Mouse (Mus musculus) G1E (cell line): ENCODE results near the gene Tpsb2. TPM values are rescaled to one million over a fixed set of nuclear protein-coding genes. Genes with fewer than 3 reads are reported as not detected.

ENCODE experiments used
- ATAC-seq: 2 replicates; pipeline ENCODE4 v1.8.0; 2016; ENCODE audit warnings: mild to moderate bottlenecking; ENCODE audit not compliant: insufficient number of reproducible peaks, poor library complexity, low FRiP score, severe bottlenecking; ENCODE audit errors: extremely low read depth
- DNase-seq: peaks from one replicate; pipeline ENCODE4 v3.0.0; 2012; ENCODE audit warnings: low spot score
- H3K27me3 ChIP-seq: 2 replicates; pipeline ENCODE4 v1.6.1; 2012; ENCODE audit warnings: mild to moderate bottlenecking, low read length, inconsistent platforms; ENCODE audit not compliant: insufficient read depth
- H3K36me3 ChIP-seq: replicated peaks from 2 replicates; pipeline ENCODE3; 2012; ENCODE audit warnings: mild to moderate bottlenecking, inconsistent platforms
- H3K4me1 ChIP-seq: 2 replicates; pipeline ENCODE4 v1.6.1; 2012; ENCODE audit warnings: low read depth, low read length, inconsistent platforms, mixed read lengths; ENCODE audit not compliant: insufficient read depth
- H3K4me3 ChIP-seq: 2 replicates; pipeline ENCODE4 v1.5.1; 2012; ENCODE audit warnings: low read depth, mild to moderate bottlenecking, inconsistent platforms, low read length, moderate library complexity, mixed read lengths
- H3K9me3 ChIP-seq: replicated peaks from 2 replicates; pipeline ENCODE4 v1.6.1; 2012; ENCODE audit warnings: inconsistent platforms
- CTCF ChIP-seq: IDR thresholded peaks from 2 replicates; pipeline ENCODE4 v1.5.1; 2012; ENCODE audit warnings: low read depth, low read length, inconsistent platforms, mixed read lengths
- GATA1 ChIP-seq: IDR thresholded peaks from 2 replicates; pipeline ENCODE4 v1.6.1; 2012; ENCODE audit warnings: borderline replicate concordance, low read length, inconsistent platforms, mixed read lengths
- GATA2 ChIP-seq: IDR thresholded peaks from 2 replicates; pipeline ENCODE4 v1.6.1; 2012; ENCODE audit warnings: low read depth, low read length, inconsistent platforms, borderline replicate concordance
- POLR2AphosphoS5 ChIP-seq: IDR thresholded peaks from 2 replicates; pipeline ENCODE4 v1.6.1; 2012; ENCODE audit warnings: low read depth, low read length, inconsistent platforms; ENCODE audit not compliant: insufficient replicate concordance
- TAL1 ChIP-seq: conservative IDR thresholded peaks from 2 replicates; pipeline ENCODE4 v1.6.1; 2012; ENCODE audit warnings: low read depth, low read length, inconsistent platforms, mixed read lengths
- polyA plus RNA-seq: library from polyadenylated mRNA; stranded (reverse); fragments of >175 nt; gene quantifications from 2 replicates; pipeline ENCODE4 v1.2.3, GENCODE M21; 2012
- total RNA-seq, 2 experiments: library from RNA; stranded (forward) in 1 of 2; stranded (reverse) in 1 of 2; fragments of 200-1000 nt in 1 of 2; fragments of >200 nt in 1 of 2; fragmentation: Nextera tagmentation in 1 of 2; gene quantifications; 2 replicates each; pipeline ENCODE4 v1.2.3; 2014 to 2017

Tpsb2 gene
- total and polyA plus RNA-seq, 3 experiments = 12.9 TPM; not detected in 2

DNA sequence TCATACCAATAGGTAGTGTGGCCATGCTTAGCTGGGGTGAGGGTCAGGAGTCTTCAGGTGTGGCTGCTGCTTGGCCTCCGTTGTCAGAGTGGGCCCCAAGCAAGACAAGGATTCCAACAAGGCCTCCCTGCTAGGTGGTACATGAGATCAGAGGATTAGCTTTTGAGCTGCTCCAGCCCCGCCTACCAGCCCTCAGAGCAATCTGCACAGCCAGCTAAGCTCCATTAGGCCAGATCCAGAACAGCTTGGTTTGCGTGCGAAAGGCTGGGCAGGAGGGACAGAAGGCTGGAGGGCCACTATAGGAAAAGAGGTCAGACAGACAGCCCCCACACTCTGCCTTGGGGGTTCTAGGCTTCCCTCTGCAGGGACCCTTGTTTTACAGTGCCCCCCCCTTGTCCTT lies 35.4 kb downstream of the Tpsb2 start:
- H3K27me3 ChIP-seq = peaks cover 5% of the 10 kb centered on the region; the same call in 1 of the 2 replicates
- TF ChIP-seq CTCF (no peak), GATA2 (no peak), GATA1 (no peak), TAL1 (no peak), POLR2AphosphoS5 (no peak)

DNA sequence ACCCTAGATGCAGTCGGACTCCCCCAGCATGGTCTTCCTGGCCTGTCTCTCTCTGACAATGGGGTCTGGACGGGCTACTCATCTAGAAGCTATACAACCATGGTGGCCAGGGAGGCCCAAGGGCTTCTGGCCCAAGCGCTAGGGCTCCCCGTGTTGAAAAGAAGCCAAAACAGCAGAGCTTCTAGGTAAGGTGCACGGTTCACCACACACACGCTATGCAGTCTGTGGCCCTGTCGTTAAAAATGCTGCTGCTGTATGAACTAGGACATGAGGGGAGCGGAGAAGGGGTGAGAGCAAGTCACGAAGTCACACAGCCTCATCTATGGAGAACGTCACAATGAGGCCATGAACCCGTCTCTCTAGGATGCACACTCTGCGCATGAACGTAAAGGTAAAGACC lies 36.1 kb downstream of the Tpsb2 start:
- DNase-seq = no peak
- ATAC-seq = no peak

More for the DNA sequence above, 35.4 kb downstream of the Tpsb2 start:
- Histone ChIP-seq H3K4me3 (no peak overlapping the region), H3K4me1 (peaks cover 2% of the 10 kb centered on the region; the same call in 1 of the 2 replicates), H3K9me3 (no peaks in the 10 kb centered on the region), H3K36me3 (no peaks in the 10 kb centered on the region)
- DNase-seq (no peak), ATAC-seq (no peak)

DNA sequence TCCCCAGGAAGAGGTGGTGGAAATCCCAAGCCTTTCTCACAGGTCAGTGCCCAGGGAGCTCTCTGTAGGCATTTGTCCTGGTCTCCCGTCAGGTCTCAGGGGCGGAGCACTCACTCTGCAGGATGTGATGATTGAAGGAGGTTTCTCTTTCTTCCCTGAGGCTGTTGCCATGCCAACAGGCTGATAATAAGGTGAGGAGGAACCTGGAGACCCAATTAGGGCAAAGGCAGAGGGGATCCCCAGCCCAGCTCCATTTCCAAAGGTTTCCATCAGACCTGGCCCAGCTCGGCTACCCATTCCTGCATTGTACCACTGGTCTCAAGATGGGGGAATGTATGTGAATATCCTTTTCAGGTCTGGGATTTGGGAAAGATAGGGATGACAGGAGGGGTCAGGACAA lies 38.1 kb downstream of the Tpsb2 start:
- H3K4me1 ChIP-seq = no peaks in the 10 kb centered on the region
- peaks cover 2% of the 10 kb centered on the region; the same call in 1 of the 2 replicates for H3K27me3 ChIP-seq
- ATAC-seq (no peak), DNase-seq (no peak)
- H3K36me3 ChIP-seq = no peaks in the 10 kb centered on the region
- H3K4me3 ChIP-seq = no peak overlapping the region
- H3K9me3 ChIP-seq = no peaks in the 10 kb centered on the region
- TF ChIP-seq CTCF (no peak), GATA1 (no peak), TAL1 (no peak), GATA2 (no peak), POLR2AphosphoS5 (no peak)

More for the DNA sequence above, 36.1 kb downstream of the Tpsb2 start:
- TF ChIP-seq POLR2AphosphoS5 (no peak), GATA1 (no peak), TAL1 (no peak), GATA2 (no peak)
- H3K4me1 ChIP-seq = peaks cover 2% of the 10 kb centered on the region; the same call in 1 of the 2 replicates
- peaks cover 5% of the 10 kb centered on the region; the same call in 1 of the 2 replicates for H3K27me3 ChIP-seq
- H3K9me3 ChIP-seq = no peaks in the 10 kb centered on the region
- H3K4me3 ChIP-seq = no peak overlapping the region
- no peaks in the 10 kb centered on the region for H3K36me3 ChIP-seq

DNA sequence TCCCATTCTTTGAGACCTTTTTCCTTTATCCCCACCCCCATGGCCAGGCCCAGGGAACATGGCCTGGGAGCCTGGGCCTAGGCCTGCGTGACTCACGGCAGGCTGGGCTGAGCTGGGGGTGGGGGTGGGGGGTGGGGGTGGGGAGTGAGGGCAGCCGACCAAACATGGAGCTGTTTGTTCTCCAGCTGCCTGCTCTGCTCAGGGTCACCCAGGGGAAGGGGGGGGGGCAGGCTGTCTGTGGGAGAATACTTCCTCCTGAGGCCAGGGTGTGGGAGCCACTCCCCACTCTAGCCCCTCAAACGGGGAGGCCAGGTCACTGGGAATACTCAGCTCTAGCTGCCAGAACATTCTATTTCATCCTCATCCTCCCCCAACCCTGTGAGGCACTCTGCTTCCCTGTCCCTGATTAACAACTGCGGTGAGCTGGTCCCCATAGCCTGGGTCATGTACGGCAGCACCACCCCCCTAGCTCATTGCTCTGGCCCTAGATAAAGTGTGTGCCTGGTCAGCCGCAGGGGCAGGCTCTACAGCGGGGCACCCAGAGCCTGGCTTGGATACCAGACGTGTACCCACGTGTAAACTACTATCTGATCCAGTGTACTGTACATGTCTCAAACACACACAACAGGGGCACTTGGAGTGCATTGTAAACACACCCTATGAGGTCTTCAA lies 39.3 kb downstream of the Tpsb2 start:
- no peak for TF ChIP-seq POLR2AphosphoS5
- TF ChIP-seq GATA1 = no peak
- TF ChIP-seq TAL1 = no peak
- no peak for TF ChIP-seq CTCF
- TF ChIP-seq GATA2 = no peak
- no peak for DNase-seq
- no peak for ATAC-seq

DNA sequence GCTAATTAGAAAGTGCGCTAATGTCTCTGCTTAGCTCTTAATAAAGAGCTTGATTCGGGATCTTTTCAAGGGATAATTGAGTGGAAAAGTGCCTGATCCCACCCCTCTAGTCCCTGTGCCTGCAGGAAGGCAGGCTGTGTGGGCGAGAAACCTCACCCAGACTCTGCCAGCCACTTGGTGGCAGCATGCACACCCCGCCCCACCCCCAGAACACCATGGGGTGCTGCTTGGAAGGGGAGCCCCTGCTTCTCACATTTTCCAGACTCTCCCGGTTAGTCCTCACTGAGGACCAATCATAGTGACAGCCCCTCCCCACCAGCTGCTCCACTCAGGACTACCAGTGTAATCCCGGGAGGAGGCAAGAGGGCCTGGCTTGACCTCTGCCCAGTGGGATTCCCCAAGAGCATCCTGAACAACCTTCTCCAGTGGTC lies 39.9 kb downstream of the Tpsb2 start:
- peaks cover 10% of the 10 kb centered on the region for H3K27me3 ChIP-seq
- no peaks in the 10 kb centered on the region for H3K36me3 ChIP-seq
- ATAC-seq (no peak), DNase-seq (no peak)
- TF ChIP-seq GATA1 (no peak), CTCF (no peak), GATA2 (no peak), TAL1 (no peak), POLR2AphosphoS5 (no peak)
- no peaks in the 10 kb centered on the region for H3K4me1 ChIP-seq
- no peak overlapping the region for H3K4me3 ChIP-seq
- H3K9me3 ChIP-seq = no peaks in the 10 kb centered on the region

More for the DNA sequence above, 39.3 kb downstream of the Tpsb2 start:
- Histone ChIP-seq H3K36me3 (no peaks in the 10 kb centered on the region), H3K27me3 (peaks cover 6% of the 10 kb centered on the region; the same call in 1 of the 2 replicates), H3K9me3 (no peaks in the 10 kb centered on the region), H3K4me3 (no peak overlapping the region), H3K4me1 (no peaks in the 10 kb centered on the region)

DNA sequence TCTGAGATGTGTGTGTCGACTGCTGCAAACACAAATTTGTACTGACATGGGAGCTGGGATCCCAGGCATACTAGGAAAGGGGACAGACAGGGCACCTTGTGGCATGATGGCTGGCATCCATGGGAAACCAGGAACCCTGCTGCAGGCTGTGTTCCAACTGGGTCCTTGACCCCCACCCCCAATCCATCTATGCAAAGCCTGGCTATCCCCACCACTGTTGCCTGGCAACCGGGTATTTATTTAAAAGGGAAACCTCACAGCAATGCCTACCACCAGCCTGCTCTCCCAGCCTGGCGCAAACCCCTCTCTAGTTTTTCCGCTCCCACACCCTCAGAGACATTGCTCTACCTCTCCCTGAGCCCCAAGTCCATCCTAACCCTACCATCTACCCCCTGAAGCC lies 41.2 kb downstream of the Tpsb2 start:
- no peaks in the 10 kb centered on the region for H3K9me3 ChIP-seq
- peaks cover 15% of the 10 kb centered on the region for H3K27me3 ChIP-seq

More for the DNA sequence above, 41.2 kb downstream of the Tpsb2 start:
- H3K4me3 ChIP-seq = no peak overlapping the region
- H3K4me1 ChIP-seq = no peaks in the 10 kb centered on the region
- H3K36me3 ChIP-seq = no peaks in the 10 kb centered on the region
- DNase-seq (no peak), ATAC-seq (no peak)
- no peak for TF ChIP-seq GATA2
- no peak for TF ChIP-seq CTCF
- TF ChIP-seq TAL1 = no peak
- no peak for TF ChIP-seq POLR2AphosphoS5
- TF ChIP-seq GATA1 = no peak
